Mouse (Mus musculus) megakaryocyte, embryonic 14.5 days (primary cell): ENCODE results near the gene Jag2.

Source experiments
- FLI1 ChIP-seq: IDR thresholded peaks from 2 replicates; pipeline ENCODE4 v1.6.1; 2012; ENCODE audit warnings: low read length, inconsistent platforms, mixed read lengths
- GATA1 ChIP-seq: IDR thresholded peaks from 3 replicates; pipeline ENCODE4 v1.6.1; 2012; ENCODE audit warnings: mixed read lengths, low read length, inconsistent platforms, borderline replicate concordance

- no peak for TF ChIP-seq GATA1
- TF ChIP-seq FLI1 = no peak
These were observed 70.8 kb downstream of the Jag2 start for GRCm38 (mm10) chr12:112858581-112859336.
